In genomic region chr9:82974962-82975341, GRCm38 (mm10) we compare ENCODE assay signal across 8 mouse cellular contexts. TPM values are rescaled to one million over a fixed set of nuclear protein-coding genes. Genes with fewer than 3 reads are reported as not detected.
DNase-seq lines count a peak whose midpoint lies in the region; ATAC-seq and TF ChIP-seq lines count a peak whose summit lies in the region.

No protein-coding gene starts in this region.

- H3K4me1 ChIP-seq in heart, embryonic 11.5 days (ENCODE audit: control insufficient read depth, insufficient read depth, low read length) = peaks cover 9% of the 10 kb centered on the region; the same call in 1 of the 2 replicates
- no peaks in the 10 kb centered on the region for H3K4me1 ChIP-seq in ES-Bruce4 (ENCODE audit: control insufficient read depth, insufficient read depth, low read length)
- peaks cover 10% of the 10 kb centered on the region for H3K4me1 ChIP-seq in forebrain, postnatal 0 days (ENCODE audit: insufficient read depth)

- intact Hi-C loops in heart, postnatal 36 days (cut with DNase I) = loop anchor here (2.0 to 10.0 kb wide), 4 partner anchors 172 to 570 kb away; partner anchors contain the start of genes Hmgn3, Lca5 and Sh3bgrl2

- peak overlapping the region; percentile 94 for H3K9ac ChIP-seq in heart, embryonic 11.5 days (ENCODE audit: low read depth, low read length)
- peak overlapping the region; percentile 99 for H3K9ac ChIP-seq in ES-Bruce4 (ENCODE audit: low read depth, poor library complexity, severe bottlenecking)
- peak overlapping the region; percentile 89 for H3K9ac ChIP-seq in forebrain, postnatal 0 days

- no peak for TF ChIP-seq EP300 in ES-Bruce4 (IDR thresholded peaks at IDR 0.05; ENCODE audit: insufficient read depth, low read depth, low read length)

- WGBS in heart, embryonic 11.5 days (ENCODE audit: insufficient replicate concordance) = under 1% methylated on average over 55 of the region's 61 CpGs
- 2% methylated on average over 49 of the region's 61 CpGs for WGBS in forebrain, postnatal 0 days

- no peak for TF ChIP-seq CTCF in ES-Bruce4 (IDR thresholded peaks at IDR 0.05; ENCODE audit: low read depth, low read length)
- no peak for TF ChIP-seq CTCF in forebrain, postnatal 0 days (IDR thresholded peaks at IDR 0.05; ENCODE audit: low read depth)

- H3K27ac ChIP-seq in heart, embryonic 11.5 days (ENCODE audit: low read depth, low read length) = peak overlapping the region; percentile 99
- no peak overlapping the region; the same call in 1 of the 2 replicates for H3K27ac ChIP-seq in ES-Bruce4 (ENCODE audit: insufficient read depth, low read length)
- peak overlapping the region; percentile 100 for H3K27ac ChIP-seq in forebrain, postnatal 0 days (ENCODE audit: low read depth, low read length)

- no peak for TF ChIP-seq POLR2A in ES-Bruce4 (IDR thresholded peaks at IDR 0.05; ENCODE audit: insufficient read depth, low read length)

- ATAC-seq in heart, embryonic 11.5 days (replicated peaks; ENCODE audit: insufficient number of reproducible peaks, low FRiP score, low TSS enrichment) = peak; percentile 46
- no peak; the same call in 1 of the 2 replicates for ATAC-seq in forebrain, postnatal 0 days
- ATAC-seq in megakaryocyte, adult 5-6 weeks (ENCODE audit: poor library complexity, severe bottlenecking) = peak; percentile 51

- H3K4me2 ChIP-seq in heart, embryonic 11.5 days = peak overlapping the region; percentile 76
- peak overlapping the region; percentile 69 for H3K4me2 ChIP-seq in forebrain, postnatal 0 days (ENCODE audit: low read depth)

- peak overlapping the region; percentile 92 for H3K4me3 ChIP-seq in heart, embryonic 11.5 days (ENCODE audit: low read depth, low read length)
- H3K4me3 ChIP-seq in ES-Bruce4 (ENCODE audit: low read depth, low read length) = peak overlapping the region; percentile 77
- H3K4me3 ChIP-seq in forebrain, postnatal 0 days (ENCODE audit: low read depth, low read length) = peak overlapping the region; percentile 95

- no peak for DNase-seq in heart, postnatal 36 days
- DNase-seq in forebrain, postnatal 0 days = no peak
- no peak for DNase-seq in embryo, embryonic 11 days
- no peak for DNase-seq in gastrocnemius, postnatal 25 days
- no peak for DNase-seq in spleen, adult 18-20 months

- no peaks in the 10 kb centered on the region for H3K36me3 ChIP-seq in heart, embryonic 11.5 days (ENCODE audit: control insufficient read depth, insufficient read depth, low read length)
- H3K36me3 ChIP-seq in ES-Bruce4 (ENCODE audit: control insufficient read depth, insufficient read depth, low read length, poor library complexity, severe bottlenecking) = no peaks in the 10 kb centered on the region
- H3K36me3 ChIP-seq in forebrain, postnatal 0 days (ENCODE audit: insufficient read depth) = no peaks in the 10 kb centered on the region

- H3K27me3 ChIP-seq in heart, embryonic 11.5 days (ENCODE audit: control insufficient read depth, insufficient read depth, low read length) = no peaks in the 10 kb centered on the region
- no peaks in the 10 kb centered on the region for H3K27me3 ChIP-seq in ES-Bruce4 (ENCODE audit: control insufficient read depth, insufficient read depth, low read length, poor library complexity, severe bottlenecking)
- no peaks in the 10 kb centered on the region for H3K27me3 ChIP-seq in forebrain, postnatal 0 days (ENCODE audit: insufficient read depth, low read length)

- H3K9me3 ChIP-seq in heart, embryonic 11.5 days (replicated peaks; ENCODE audit: control insufficient read depth, low read length) = no peaks in the 10 kb centered on the region
- H3K9me3 ChIP-seq in ES-Bruce4 (replicated peaks; ENCODE audit: control insufficient read depth, insufficient read depth, low read length, poor library complexity, severe bottlenecking) = no peaks in the 10 kb centered on the region
- H3K9me3 ChIP-seq in forebrain, postnatal 0 days (ENCODE audit: low read length) = no peaks in the 10 kb centered on the region

RNA-seq across cellular contexts. Expression of gene Phip, which starts 0.4 kb away (rescaled TPM):
- polyA plus RNA-seq in heart, embryonic 11.5 days (2014; fragmentation: Nextera tagmentation; extraction: Ambion mirVana) = 58.6 and 61.9 TPM in 2 replicates
- total RNA-seq in heart, postnatal 36 days (2021) = 10 to 100 TPM; 33.3 to 33.5 TPM
- polyA plus RNA-seq in ES-Bruce4 (2011; ENCODE audit: insufficient read depth, insufficient read length, low read depth, missing spikeins) = 91.4 and 98.9 TPM in 2 replicates
- total RNA-seq in forebrain, postnatal 0 days (2014; rRNA removed) = 59.2 and 91.2 TPM in 2 replicates
- 24.1 and 40.0 TPM in 2 replicates for polyA plus RNA-seq in forebrain, postnatal 0 days (2015; fragmentation: Nextera tagmentation; extraction: Ambion mirVana)
- 79.6 and 80.0 TPM in 2 replicates for total RNA-seq in megakaryocyte, adult 5-6 weeks (2015)
- 89.6 and 119 TPM in 2 replicates for total RNA-seq in megakaryocyte, adult 5-6 weeks (2017)
- total RNA-seq in gastrocnemius, postnatal 25 days (2021) = 10 to 100 TPM; 24.9 to 26.7 TPM
